Mouse (Mus musculus) heart, postnatal 0 days (tissue): ENCODE measurements at regions not wholly inside any gene's neighbourhood (a gene's known extent, or its start where the extent isn't known, plus 50 kb on each side); places are given as distances from the start of the nearest gene placed in this dataset.

Experiments used
- ATAC-seq: fragments of 200-750 bp; cut with Nextera tagmentation; 2 replicates; pipeline ENCODE4 v1.8.0; 2017; ENCODE audit warnings: low read depth, moderate number of reproducible peaks, moderate library complexity; ENCODE audit not compliant: insufficient read depth
- DNase-seq: peaks from one replicate; pipeline ENCODE4 v3.0.0-alpha.2; 2016; ENCODE audit warnings: low spot score
- H3K27ac ChIP-seq: fragments of 300-500 bp; sonication (generic); 2 replicates; pipeline ENCODE4 v1.5.1; 2014; ENCODE audit warnings: low read depth, mild to moderate bottlenecking
- H3K27me3 ChIP-seq: fragments of 300-500 bp; sonication (generic); 2 replicates; pipeline ENCODE4 v1.6.1; 2014; ENCODE audit warnings: low read length, mixed read lengths; ENCODE audit not compliant: control insufficient read depth, insufficient read depth
- H3K36me3 ChIP-seq: fragments of 300-500 bp; sonication (generic); replicated peaks from 2 replicates; pipeline ENCODE4 v1.6.1; 2014; ENCODE audit warnings: low read length, mixed read lengths; ENCODE audit not compliant: control insufficient read depth, insufficient read depth
- H3K4me1 ChIP-seq: fragments of 300-500 bp; sonication (generic); 2 replicates; pipeline ENCODE4 v1.6.1; 2014; ENCODE audit warnings: antibody characterized with exemption; ENCODE audit not compliant: control insufficient read depth, insufficient read depth
- H3K4me2 ChIP-seq: fragments of 300-500 bp; sonication (generic); 2 replicates; pipeline ENCODE4 v1.6.1; 2014; ENCODE audit warnings: low read depth, mild to moderate bottlenecking, low read length, moderate library complexity
- H3K4me3 ChIP-seq: fragments of 300-500 bp; sonication (generic); 2 replicates; pipeline ENCODE4 v1.5.1; 2014; ENCODE audit warnings: low read depth, low read length
- H3K9ac ChIP-seq: fragments of 300-500 bp; sonication (generic); replicated peaks from 2 replicates; pipeline ENCODE4 v1.6.1; 2014; ENCODE audit warnings: low read depth, low read length, mixed read lengths
- H3K9me3 ChIP-seq: fragments of 300-500 bp; sonication (generic); replicated peaks from 2 replicates; pipeline ENCODE4 v1.6.1; 2016; ENCODE audit warnings: low read length; ENCODE audit not compliant: control insufficient read depth
- CTCF ChIP-seq: IDR thresholded peaks from 2 replicates; pipeline ENCODE4 v1.5.1; 2016; ENCODE audit warnings: antibody characterized with exemption, control low read depth, low read depth
- EP300 ChIP-seq: IDR thresholded peaks from 2 replicates; pipeline ENCODE4 v1.6.1; 2016; ENCODE audit warnings: antibody characterized with exemption, low read depth
- WGBS: fragments of 180-500 bp; shearing (Covaris S2); extraction: QIAGEN DNeasy Blood & Tissue Kit; methylation state at CpG from one replicate; pipeline ENCODE4 v1.1.7; 2014; 5-methylcytosine and 5-hydroxymethylcytosine counted together

- TF ChIP-seq CTCF: no peak
- no peak for TF ChIP-seq EP300
- 77% methylated on average over 6 of the region's 6 CpGs for WGBS
- Histone ChIP-seq H3K36me3 (no peaks in the 10 kb centered on the region), H3K9ac (no peak overlapping the region), H3K4me2 (no peak overlapping the region), H3K27me3 (no peaks in the 10 kb centered on the region), H3K4me3 (no peak overlapping the region), H3K27ac (no peak overlapping the region), H3K4me1 (no peaks in the 10 kb centered on the region; the same call in 1 of the 2 replicates), H3K9me3 (no peaks in the 10 kb centered on the region)
- no peak for DNase-seq
- no peak for ATAC-seq
These were observed 53.0 kb upstream of the Egln3 start for GRCm38 (mm10) chr12:54256506-54257128.
